Mouse (Mus musculus) olfactory bulb, adult 2 months (tissue): Measurements from ENCODE around the gene Lta. TPM values are rescaled to one million over a fixed set of nuclear protein-coding genes. Genes with fewer than 3 reads are reported as not detected.

Source experiments
- H3K27ac ChIP-seq: fragments of 200-500 bp; 2 replicates; pipeline ENCODE4 v1.5.1; 2012; ENCODE audit warnings: low read depth, low read length; ENCODE audit not compliant: insufficient read depth
- H3K4me1 ChIP-seq: fragments of 200-500 bp; 2 replicates; pipeline ENCODE4 v1.6.1; 2012; ENCODE audit warnings: low read length; ENCODE audit not compliant: control insufficient read depth, insufficient read depth
- H3K4me3 ChIP-seq: fragments of 200-500 bp; 2 replicates; pipeline ENCODE4 v1.5.1; 2012; ENCODE audit warnings: mild to moderate bottlenecking, low read depth, low read length, moderate library complexity; ENCODE audit not compliant: insufficient read depth
- CTCF ChIP-seq: fragments of 200-500 bp; IDR thresholded peaks from 2 replicates; pipeline ENCODE4 v1.5.1; 2012; ENCODE audit warnings: low read depth, mild to moderate bottlenecking, low read length, moderate library complexity; ENCODE audit not compliant: insufficient read depth
- POLR2A ChIP-seq: fragments of 200-500 bp; IDR thresholded peaks from 2 replicates; pipeline ENCODE4 v1.6.1; 2012; ENCODE audit warnings: mild to moderate bottlenecking, low read depth, low read length, moderate library complexity; ENCODE audit not compliant: insufficient read depth
- WGBS: fragments of 180-500 bp; shearing (Covaris S2); methylation state at CpG from one replicate; pipeline ENCODE4 v1.1.7; 2018; 5-methylcytosine and 5-hydroxymethylcytosine counted together
- polyA plus RNA-seq: library from polyadenylated mRNA; stranded (reverse); fragments of >200 nt; gene quantifications from 2 replicates; pipeline ENCODE4 v1.2.4, GENCODE M21; 2012; ENCODE audit warnings: low replicate concordance; ENCODE audit not compliant: missing spikeins, insufficient read depth, insufficient read length

The Lta gene
- polyA plus RNA-seq, 1 experiment, result not detected

GRCm38 (mm10) chr17:35161421-35161820 is 43.7 kb downstream of the Lta start:
- no peak for TF ChIP-seq POLR2A
- TF ChIP-seq CTCF, result no peak
- H3K4me3 ChIP-seq, result no peak overlapping the region
- peaks cover 13% of the 10 kb centered on the region for H3K4me1 ChIP-seq
- no peak overlapping the region for H3K27ac ChIP-seq
- 73% methylated on average over 11 of the region's 11 CpGs for WGBS

GRCm38 (mm10) chr17:35159638-35160037 is 45.5 kb downstream of the Lta start:
- Histone ChIP-seq H3K4me3 (no peak overlapping the region), H3K27ac (no peak overlapping the region), H3K4me1 (peaks cover 11% of the 10 kb centered on the region)
- TF ChIP-seq POLR2A (no peak), CTCF (no peak)
- 76% methylated on average over 7 of the region's 7 CpGs for WGBS

- no peak overlapping the region for H3K4me3 ChIP-seq
- WGBS, result 90% methylated on average over 16 of the region's 16 CpGs
- TF ChIP-seq CTCF, result no peak
- no peak for TF ChIP-seq POLR2A
These were observed 46.1 kb downstream of the Lta start for GRCm38 (mm10) chr17:35158850-35159593.

GRCm38 (mm10) chr17:35157661-35158175 is 47.4 kb downstream of the Lta start:
- Histone ChIP-seq H3K4me1 (peaks cover 8% of the 10 kb centered on the region), H3K27ac (no peak overlapping the region), H3K4me3 (no peak overlapping the region)
- 92% methylated on average over 8 of the region's 8 CpGs for WGBS
- TF ChIP-seq CTCF, result no peak
- no peak for TF ChIP-seq POLR2A

More at GRCm38 (mm10) chr17:35158850-35159593, 46.1 kb downstream of the Lta start:
- Histone ChIP-seq H3K4me1 (peaks cover 11% of the 10 kb centered on the region), H3K27ac (no peak overlapping the region)

GRCm38 (mm10) chr17:35157254-35157653 is 47.9 kb downstream of the Lta start:
- Histone ChIP-seq H3K4me1 (peaks cover 7% of the 10 kb centered on the region), H3K27ac (no peak overlapping the region), H3K4me3 (no peak overlapping the region)
- TF ChIP-seq CTCF, result no peak
- no peak for TF ChIP-seq POLR2A
- WGBS, result 78% methylated on average over 8 of the region's 8 CpGs

GRCm38 (mm10) chr17:35156461-35157200 is 48.5 kb downstream of the Lta start:
- H3K27ac ChIP-seq, result no peak overlapping the region
- WGBS, result 82% methylated on average over 33 of the region's 33 CpGs
- TF ChIP-seq POLR2A (no peak), CTCF (no peak)
- H3K4me1 ChIP-seq, result peaks cover 2% of the 10 kb centered on the region
- H3K4me3 ChIP-seq, result no peak overlapping the region

GRCm38 (mm10) chr17:35155451-35155850 is 49.7 kb downstream of the Lta start:
- Histone ChIP-seq H3K4me3 (no peak overlapping the region), H3K4me1 (no peaks in the 10 kb centered on the region), H3K27ac (no peak overlapping the region)
- TF ChIP-seq POLR2A, result no peak
- no peak for TF ChIP-seq CTCF
- 80% methylated on average over 12 of the region's 12 CpGs for WGBS

- 68% methylated on average over 7 of the region's 7 CpGs for WGBS
- Histone ChIP-seq H3K4me3 (no peak overlapping the region), H3K27ac (no peak overlapping the region), H3K4me1 (no peaks in the 10 kb centered on the region)
- no peak for TF ChIP-seq CTCF
- TF ChIP-seq POLR2A, result no peak
These were observed 50.5 kb downstream of the Lta start for GRCm38 (mm10) chr17:35154616-35155015.

- Histone ChIP-seq H3K27ac (no peak overlapping the region), H3K4me3 (no peak overlapping the region), H3K4me1 (no peaks in the 10 kb centered on the region)
- 88% methylated on average over 4 of the region's 4 CpGs for WGBS
- TF ChIP-seq POLR2A, result no peak
- TF ChIP-seq CTCF, result no peak
These were observed 51.2 kb downstream of the Lta start for GRCm38 (mm10) chr17:35153931-35154330.

Other genes starting within 250 kb of the Lta start
- not detected in 2 replicates for gene Hspa1b, start 246.1 kb downstream of the Lta start, polyA plus RNA-seq
- not detected in 2 replicates for gene Gm20481, start 235.4 kb downstream of the Lta start, polyA plus RNA-seq
- gene Hspa1a, start 233.2 kb downstream of the Lta start, polyA plus RNA-seq, result not detected in 2 replicates
- gene Hspa1l, start 232.6 kb downstream of the Lta start, polyA plus RNA-seq, result not detected in 2 replicates
- gene Lsm2, start 223.5 kb downstream of the Lta start, polyA plus RNA-seq, result not detected in 2 replicates
- not detected in 2 replicates for gene Vars, start 204.4 kb downstream of the Lta start, polyA plus RNA-seq
- not detected in 2 replicates for gene Vwa7, start 188.8 kb downstream of the Lta start, polyA plus RNA-seq
- gene Sapcd1, start 177.3 kb downstream of the Lta start, polyA plus RNA-seq, result not detected in 2 replicates
- not detected in 2 replicates for gene Msh5, start 158.6 kb downstream of the Lta start, polyA plus RNA-seq
- gene Clic1, start 155.4 kb downstream of the Lta start, polyA plus RNA-seq, result not detected in 2 replicates
- gene Ddah2, start 146.3 kb downstream of the Lta start, polyA plus RNA-seq, result not detected in 2 replicates
- not detected in 2 replicates for gene Ly6g6c, start 140.0 kb downstream of the Lta start, polyA plus RNA-seq
- gene Mpig6b, start 139.2 kb downstream of the Lta start, polyA plus RNA-seq, result not detected in 2 replicates
- gene Ly6g6e, start 128.4 kb downstream of the Lta start, polyA plus RNA-seq, result not detected in 2 replicates
- not detected in 2 replicates for gene Ly6g6d, start 127.3 kb downstream of the Lta start, polyA plus RNA-seq
- gene Ly6g6f, start 119.7 kb downstream of the Lta start, polyA plus RNA-seq, result not detected in 2 replicates
- gene Abhd16a, start 116.1 kb downstream of the Lta start, polyA plus RNA-seq, result not detected in 2 replicates
- not detected in 2 replicates for gene Ly6g5c, start 97.1 kb downstream of the Lta start, polyA plus RNA-seq
- gene Ly6g5b, start 89.9 kb downstream of the Lta start, polyA plus RNA-seq, result not detected in 2 replicates
- not detected in 2 replicates for gene Gpank1, start 83.9 kb downstream of the Lta start, polyA plus RNA-seq
- not detected in 2 replicates for gene Csnk2b, start 83.3 kb downstream of the Lta start, polyA plus RNA-seq
- gene D17H6S53E, start 79.0 kb downstream of the Lta start, polyA plus RNA-seq, result not detected in 2 replicates
- gene Apom, start 73.3 kb downstream of the Lta start, polyA plus RNA-seq, result not detected in 2 replicates
- 684 TPM in 1 of 2 replicates, not detected in the other for gene Bag6, start 70.2 kb downstream of the Lta start, polyA plus RNA-seq
- 146 and 391 TPM in 2 replicates for gene Prrc2a, start 40.5 kb downstream of the Lta start, polyA plus RNA-seq
- gene Aif1, start 29.3 kb downstream of the Lta start, polyA plus RNA-seq, result not detected in 2 replicates
- gene Lst1, start 16.9 kb downstream of the Lta start, polyA plus RNA-seq, result not detected in 2 replicates
- not detected in 2 replicates for gene Ltb, start 10.9 kb downstream of the Lta start, polyA plus RNA-seq
- not detected in 2 replicates for gene Tnf, start 3.3 kb downstream of the Lta start, polyA plus RNA-seq
- gene Gm16181, start 15.5 kb upstream of the Lta start, polyA plus RNA-seq, result not detected in 2 replicates
- gene Atp6v1g2, start 28.3 kb upstream of the Lta start, polyA plus RNA-seq, result not detected in 2 replicates
- not detected in 2 replicates for gene Nfkbil1, start 30.4 kb upstream of the Lta start, polyA plus RNA-seq
- 290 and 359 TPM in 2 replicates for gene Ddx39b, start 36.4 kb upstream of the Lta start, polyA plus RNA-seq
- gene H2-D1, start 57.4 kb upstream of the Lta start, polyA plus RNA-seq, result 345 and 592 TPM in 2 replicates
- gene H2-Q1, start 115.1 kb upstream of the Lta start, polyA plus RNA-seq, result not detected in 2 replicates
- not detected in 2 replicates for gene H2-Q2, start 136.9 kb upstream of the Lta start, polyA plus RNA-seq
- gene H2-Q4, start 174.3 kb upstream of the Lta start, polyA plus RNA-seq, result not detected in 2 replicates
- gene H2-Q6, start 219.5 kb upstream of the Lta start, polyA plus RNA-seq, result not detected in 2 replicates
- gene H2-Q7, start 233.8 kb upstream of the Lta start, polyA plus RNA-seq, result not detected in 2 replicates